Mouse (Mus musculus): Measurements from ENCODE around the gene Car3.
"Not testable (repeated sequence)": the region's sequence is repeated elsewhere in the genome, so short reads cannot be mapped to it uniquely, and the experiment has no call there.

Gene Car3

DNA sequence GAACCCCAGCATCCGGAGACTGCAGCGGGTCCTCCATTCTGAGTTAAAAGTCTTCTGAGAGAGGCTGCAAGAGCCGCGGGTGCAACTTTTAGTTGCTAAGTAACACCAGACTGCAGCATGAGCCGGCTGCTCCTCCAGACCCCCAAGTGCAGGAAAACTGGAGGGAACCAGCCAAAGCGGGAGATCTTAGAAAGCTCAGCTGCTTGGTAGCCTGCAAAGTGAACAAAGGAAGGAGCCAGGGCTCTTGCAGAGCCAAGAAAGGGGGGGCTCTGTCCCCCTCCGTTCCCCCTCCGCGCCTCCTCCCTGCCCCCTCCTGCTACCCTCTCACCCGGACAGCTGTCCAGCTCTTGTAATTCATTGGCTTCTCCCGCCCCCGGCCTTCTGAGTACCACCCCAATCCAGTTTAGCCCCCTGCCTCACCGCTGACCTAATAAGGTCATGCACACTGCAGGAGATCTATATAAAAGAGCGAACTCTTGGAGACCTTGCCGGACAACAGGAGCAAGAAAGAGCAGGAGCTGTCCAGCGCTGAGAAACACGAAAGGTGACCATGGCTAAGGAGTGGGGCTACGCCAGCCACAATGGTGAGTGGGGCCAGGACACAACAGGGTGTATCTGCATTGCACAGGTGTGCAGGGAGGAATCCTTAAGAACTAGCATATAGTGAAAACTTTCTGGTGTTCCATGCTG lies at the start of gene Car3:
TSS of gene Car3 (plus strand) at position 491 of the 690 bp plus-strand sequence.
- no peak for DNase-seq (ENCODE audit: low read depth)

DNA sequence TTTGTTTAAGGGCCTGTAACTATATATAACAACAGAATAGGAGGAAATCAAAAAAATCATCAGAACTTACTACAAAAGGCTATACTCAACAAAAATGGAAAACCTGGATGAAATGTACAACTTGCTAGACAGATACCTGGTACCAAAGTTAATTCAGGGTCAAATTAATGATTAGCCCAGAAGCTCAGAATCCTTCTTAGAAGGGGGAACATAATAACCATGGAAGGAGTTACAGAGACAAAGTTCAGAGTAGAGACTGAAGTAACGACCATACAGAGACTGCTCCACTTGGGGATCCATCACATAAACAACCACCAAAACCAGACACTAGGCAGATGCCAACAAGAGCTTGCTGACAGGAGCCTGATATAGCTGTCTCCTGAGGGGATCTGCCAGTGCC lies 47.9 kb upstream of the Car3 start:
- not testable (repeated sequence) for DNase-seq (ENCODE audit: low read depth)

DNA sequence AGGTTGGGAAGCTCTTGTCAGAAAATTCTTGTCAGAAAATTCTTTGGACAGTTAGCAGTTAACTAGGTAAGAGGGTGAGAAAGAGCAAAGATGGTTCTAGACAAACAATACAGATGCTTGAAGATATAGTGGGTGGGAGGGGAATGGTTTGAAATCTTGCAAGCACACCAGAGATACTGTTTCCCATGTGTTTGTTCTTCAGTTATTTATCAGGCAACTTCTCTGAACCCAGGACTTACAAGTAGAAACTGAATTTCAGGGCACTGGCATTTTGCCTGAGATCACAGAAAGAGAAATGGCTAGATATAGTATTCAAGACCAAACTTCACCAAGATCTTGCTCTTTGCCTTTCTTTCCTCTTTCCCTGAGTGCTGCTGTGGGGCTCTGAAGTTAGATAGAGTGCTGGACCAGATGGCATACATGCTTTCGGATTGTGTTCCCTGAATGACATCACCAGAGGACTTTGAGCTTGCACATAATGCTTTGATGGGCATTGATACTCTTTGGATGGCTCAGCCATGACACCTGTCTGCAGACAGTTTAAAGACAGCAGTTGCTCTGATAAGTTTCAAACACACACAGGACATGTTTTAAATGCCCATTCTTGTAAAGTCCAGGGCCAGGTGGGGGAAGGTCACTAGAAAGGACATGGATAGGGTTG lies 43.3 kb upstream of the Car3 start:
- DNase-seq (ENCODE audit: low read depth) = no peak

DNA sequence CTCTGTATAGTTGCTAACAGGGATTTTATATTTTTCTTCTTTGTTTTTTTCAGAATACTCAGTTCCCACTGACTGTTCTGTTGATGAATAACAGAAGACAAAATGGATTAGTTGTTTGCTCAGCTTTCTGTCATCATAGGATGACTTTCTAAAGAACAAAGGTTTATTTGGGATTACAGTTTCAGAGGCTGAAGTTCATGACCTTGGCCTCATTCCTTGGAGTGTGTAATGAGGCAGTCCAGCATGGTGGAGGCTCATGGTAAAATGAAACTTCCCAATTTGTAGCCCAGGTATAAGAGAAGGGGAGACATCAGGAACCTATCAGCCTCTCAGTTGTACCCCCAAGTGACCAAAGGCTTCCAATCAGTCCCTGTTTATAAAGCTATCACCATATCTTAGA lies 34.4 kb upstream of the Car3 start:
- no peak for DNase-seq (ENCODE audit: low read depth)

GRCm38 (mm10) chr3:14831219-14831835 lies 32.0 kb upstream of the Car3 start:
- no peak for DNase-seq (ENCODE audit: low read depth)

DNA sequence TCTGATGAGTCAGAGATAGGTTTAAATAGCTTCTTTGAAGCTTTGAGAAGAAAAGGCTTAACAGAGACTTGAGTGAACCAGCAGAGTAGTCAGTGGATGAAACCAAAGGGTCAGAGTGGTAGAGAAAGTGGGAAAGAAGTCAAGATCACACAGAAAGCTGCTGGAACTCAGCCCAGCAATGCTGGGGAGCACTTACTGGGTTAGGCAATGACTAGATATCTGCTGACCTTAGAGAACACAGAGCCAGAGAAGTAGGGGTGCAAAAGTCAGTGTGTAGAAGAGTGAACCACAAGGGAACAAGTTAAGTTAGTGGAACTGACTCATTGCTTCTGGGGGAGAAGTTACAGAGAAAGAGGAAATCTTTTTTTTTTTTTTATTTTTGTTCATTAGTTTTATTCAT lies 30.5 kb upstream of the Car3 start:
- DNase-seq (ENCODE audit: low read depth) = peak; percentile 26

GRCm38 (mm10) chr3:14838936-14839335 lies 24.4 kb upstream of the Car3 start:
- DNase-seq (ENCODE audit: low read depth) = no peak

GRCm38 (mm10) chr3:14839466-14840118 lies 23.7 kb upstream of the Car3 start:
- DNase-seq (ENCODE audit: low read depth) = no peak

- no peak for DNase-seq (ENCODE audit: low read depth)
Observed at GRCm38 (mm10) chr3:14848587-14849254, 14.6 kb upstream of the Car3 start.

DNA sequence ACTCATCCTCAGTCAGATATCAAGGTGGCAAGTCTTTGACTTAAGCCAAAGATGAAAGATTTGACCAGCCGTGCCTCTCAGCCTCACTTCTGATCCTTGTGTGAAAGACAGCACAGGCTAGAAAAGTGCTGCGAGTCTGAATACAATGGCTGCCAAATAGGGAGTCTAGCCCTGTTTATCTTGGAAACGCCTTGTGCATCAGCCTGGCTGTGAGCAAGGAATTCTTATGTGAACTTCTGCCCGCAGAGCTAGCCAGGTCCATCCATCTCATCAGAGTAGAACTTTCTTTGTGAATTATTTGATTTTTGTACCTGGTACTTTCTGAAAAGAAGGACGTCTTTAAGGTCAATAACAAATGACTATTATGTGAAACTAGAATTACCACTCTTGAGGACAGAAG lies 9.3 kb upstream of the Car3 start:
- DNase-seq (ENCODE audit: low read depth) = no peak

GRCm38 (mm10) chr3:14854446-14854845 lies 8.9 kb upstream of the Car3 start:
- no peak for DNase-seq (ENCODE audit: low read depth)

DNA sequence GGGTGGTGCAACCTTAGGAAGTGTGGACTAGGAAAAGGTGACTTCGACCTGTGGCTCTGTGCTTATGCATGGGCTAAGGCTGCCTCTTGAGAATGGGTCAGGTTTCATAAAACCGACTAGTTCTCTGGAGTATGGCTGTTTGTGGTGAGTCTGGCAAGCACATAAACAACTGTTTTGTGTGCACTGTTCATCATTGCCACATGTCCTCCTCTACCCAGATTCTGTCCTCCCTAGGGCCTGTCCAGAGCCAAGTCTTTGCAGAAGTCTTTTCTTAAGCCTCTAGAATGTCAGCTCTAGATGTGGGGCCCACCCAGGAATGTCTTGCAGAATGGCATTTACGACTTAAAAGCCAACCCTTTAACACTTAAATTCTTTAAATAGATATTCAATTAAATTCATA lies 5.4 kb upstream of the Car3 start:
- DNase-seq (ENCODE audit: low read depth) = no peak

- no peak for DNase-seq (ENCODE audit: low read depth)
Observed at GRCm38 (mm10) chr3:14860291-14860690, 3.0 kb upstream of the Car3 start.

DNA sequence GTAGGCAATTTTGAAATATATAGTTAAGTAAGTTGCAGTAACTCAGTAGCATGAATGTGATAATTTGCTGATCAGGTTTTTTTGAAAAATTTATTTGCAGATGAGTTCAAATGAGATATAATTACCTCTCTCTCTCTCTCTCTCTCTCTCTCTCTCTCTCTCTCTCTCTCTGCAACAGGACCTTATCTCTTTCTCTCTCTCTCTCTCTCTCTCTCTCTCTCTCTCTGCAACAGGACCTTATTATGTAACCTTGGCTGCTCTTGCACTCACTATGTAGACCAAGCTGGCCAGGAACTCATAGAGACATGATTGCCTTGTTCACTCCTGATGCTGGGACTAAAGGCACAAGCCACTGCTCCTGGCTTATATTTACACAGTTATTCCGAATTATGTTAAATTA lies 2.1 kb upstream of the Car3 start:
- no peak for DNase-seq (ENCODE audit: low read depth)

DNA sequence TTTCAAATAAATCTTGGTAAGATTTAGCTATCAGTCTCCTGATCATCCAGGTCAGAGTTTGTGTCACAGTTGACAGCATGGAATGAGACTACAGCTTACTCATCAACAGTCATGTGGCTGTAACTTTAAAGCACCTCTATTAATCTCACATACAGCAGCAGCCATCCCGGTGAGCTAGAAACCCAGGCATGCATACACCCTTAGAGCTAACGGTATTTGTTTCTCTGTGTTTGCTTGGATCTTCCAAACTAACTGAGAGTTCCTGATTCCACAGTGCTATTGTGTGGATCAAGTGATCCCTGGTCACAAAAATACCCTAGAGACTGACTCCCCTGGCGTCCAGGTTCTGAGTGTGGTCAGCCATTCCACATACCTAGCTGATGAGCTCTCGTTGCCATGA lies 1.5 kb upstream of the Car3 start:
- DNase-seq (ENCODE audit: low read depth) = no peak

DNA sequence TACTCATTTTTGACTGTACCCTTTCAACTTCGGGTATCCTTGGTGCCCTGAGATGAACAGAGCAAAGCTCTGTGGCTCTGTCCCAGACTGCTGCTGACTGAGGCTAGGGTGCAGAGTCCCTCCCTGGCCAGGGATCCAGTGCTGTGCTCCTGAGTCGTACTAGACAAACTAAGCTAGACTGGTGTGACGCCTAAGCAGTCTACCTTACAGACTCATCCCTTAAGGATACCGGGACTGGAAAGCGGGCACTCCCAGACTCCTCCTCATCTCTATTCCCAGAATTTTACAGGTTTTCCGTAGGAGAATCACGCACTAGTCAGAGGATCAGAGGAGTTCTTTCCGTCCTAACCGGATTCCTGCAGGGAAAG lies 674 bp upstream of the Car3 start:
- no peak for DNase-seq (ENCODE audit: low read depth)

GRCm38 (mm10) chr3:14863922-14864321 lies 610 bp downstream of the Car3 start:
- DNase-seq (ENCODE audit: low read depth) = no peak

- DNase-seq (ENCODE audit: low read depth) = no peak
Observed at GRCm38 (mm10) chr3:14865941-14866340, 2.6 kb downstream of the Car3 start.

DNA sequence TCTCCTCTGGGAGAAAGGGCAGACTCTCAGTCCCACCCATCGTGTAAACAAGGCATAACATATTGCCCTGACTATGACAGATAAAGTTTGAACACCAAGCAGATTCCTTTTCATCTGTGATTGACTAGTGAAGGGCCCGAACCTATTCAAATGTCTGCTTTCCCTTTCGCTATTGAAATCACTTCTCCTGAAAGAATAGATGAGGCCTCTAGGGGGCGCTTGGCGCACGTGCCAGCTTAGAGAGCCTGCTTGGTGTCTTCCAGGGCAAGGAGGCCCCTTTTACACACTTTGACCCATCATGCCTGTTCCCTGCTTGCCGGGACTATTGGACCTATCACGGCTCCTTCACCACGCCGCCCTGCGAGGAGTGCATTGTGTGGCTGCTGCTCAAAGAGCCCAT lies 6.5 kb downstream of the Car3 start:
- DNase-seq (ENCODE audit: low read depth) = no peak

- DNase-seq (ENCODE audit: low read depth) = no peak
Observed at GRCm38 (mm10) chr3:14870528-14870927, 7.2 kb downstream of the Car3 start.

GRCm38 (mm10) chr3:14871386-14871785 lies 8.1 kb downstream of the Car3 start:
- no peak for DNase-seq (ENCODE audit: low read depth)

DNA sequence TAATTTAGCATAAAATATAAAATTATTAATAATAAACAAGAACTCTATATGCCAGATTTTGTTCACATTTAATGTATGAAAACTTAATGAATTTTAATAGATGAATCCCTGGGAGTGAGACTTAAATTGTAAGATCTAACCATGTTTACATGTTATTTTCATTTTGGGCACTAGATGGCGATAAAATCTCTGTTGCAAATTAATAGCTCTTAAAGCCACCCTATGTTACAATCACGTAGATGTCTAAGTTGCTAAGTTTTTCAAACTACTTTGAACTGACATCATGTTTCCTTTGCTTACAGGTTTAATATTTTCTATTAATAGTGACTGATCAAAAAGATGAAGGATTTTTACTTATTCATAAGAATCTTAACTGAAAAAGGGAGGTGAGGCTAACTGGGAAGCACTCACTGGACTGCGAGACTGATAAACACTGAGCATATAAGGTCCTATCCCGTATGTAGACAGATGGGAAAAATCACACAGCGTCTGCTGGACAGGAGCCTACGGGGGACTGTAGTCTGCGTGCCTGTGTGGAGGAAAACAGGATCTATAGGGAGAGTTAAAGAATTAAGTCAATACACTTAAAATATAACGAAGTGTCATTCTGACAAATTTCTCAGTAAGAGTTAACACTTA lies 11.2 kb downstream of the Car3 start:
- DNase-seq (ENCODE audit: low read depth) = peak; percentile 35
